Mouse (Mus musculus) ES-E14 (cell line): ENCODE data around the gene Smad1. TPM values are rescaled to one million over a fixed set of nuclear protein-coding genes. Genes with fewer than 3 reads are reported as not detected.

Experiments
- DNase-seq: peaks from one replicate; pipeline ENCODE4 v3.0.0-alpha.2; 2013; ENCODE audit warnings: low read depth, low spot score
- H3K27ac ChIP-seq: 2 replicates; pipeline ENCODE4 v1.5.1; 2012; ENCODE audit warnings: low read depth, mild to moderate bottlenecking, low read length, moderate library complexity, mixed read lengths; ENCODE audit not compliant: poor library complexity, insufficient read depth, severe bottlenecking
- H3K36me3 ChIP-seq: 2 replicates; pipeline ENCODE4 v1.6.1; 2012; ENCODE audit warnings: mild to moderate bottlenecking, low read length, moderate library complexity, mixed read lengths; ENCODE audit not compliant: control insufficient read depth, poor library complexity, insufficient read depth, severe bottlenecking
- H3K4me1 ChIP-seq, 2 experiments: fragments of 150-350 bp in 1 of 2; sonication (generic) in 1 of 2; 2 replicates each; pipeline ENCODE4 v1.6.1; 2012; ENCODE audit warnings: low read length in 2 of 2, mild to moderate bottlenecking in 1 of 2, mixed read lengths in 1 of 2; ENCODE audit not compliant: control insufficient read depth in 2 of 2, insufficient read depth in 2 of 2, poor library complexity in 1 of 2
- H3K4me3 ChIP-seq, 2 experiments: fragments of 150-350 bp in 1 of 2; sonication (generic) in 1 of 2; 2 replicates each; pipeline ENCODE4 v1.5.1; 2012; ENCODE audit warnings: low read length in 2 of 2, low read depth in 1 of 2, mild to moderate bottlenecking in 1 of 2, mixed read lengths in 1 of 2; ENCODE audit not compliant: insufficient read depth in 1 of 2, poor library complexity in 1 of 2, severe bottlenecking in 1 of 2
- H3K9ac ChIP-seq: 2 replicates; pipeline ENCODE4 v1.6.1; 2012; ENCODE audit warnings: low read depth, mild to moderate bottlenecking, low read length, mixed read lengths; ENCODE audit not compliant: poor library complexity, insufficient read depth, severe bottlenecking
- H3K9me3 ChIP-seq: fragments of 150-350 bp; sonication (generic); 2 replicates; pipeline ENCODE4 v1.6.1; 2012; ENCODE audit warnings: low read depth, mild to moderate bottlenecking, low read length; ENCODE audit not compliant: control insufficient read depth, insufficient read depth
- CHD2 ChIP-seq: IDR thresholded peaks from 2 replicates; pipeline ENCODE4 v1.6.1; 2014; ENCODE audit warnings: mild to moderate bottlenecking, low read depth, low read length, inconsistent platforms
- HCFC1 ChIP-seq: IDR thresholded peaks from 2 replicates; pipeline ENCODE4 v1.6.1; 2012; ENCODE audit warnings: low read length, inconsistent platforms, borderline replicate concordance; ENCODE audit not compliant: insufficient read depth
- MAFK ChIP-seq: IDR thresholded peaks from 2 replicates; pipeline ENCODE4 v1.6.1; 2014; ENCODE audit warnings: mild to moderate bottlenecking, low read depth, low read length, inconsistent platforms; ENCODE audit not compliant: insufficient read depth
- ZC3H11A ChIP-seq: IDR thresholded peaks from 2 replicates; pipeline ENCODE4 v1.6.1; 2012; ENCODE audit warnings: low read depth, mild to moderate bottlenecking, inconsistent platforms, low read length, borderline replicate concordance
- ZNF384 ChIP-seq: IDR thresholded peaks from 2 replicates; pipeline ENCODE4 v1.6.1; 2012; ENCODE audit warnings: low read depth, low read length, inconsistent platforms
- in situ Hi-C, 2 experiments: fragments of 600-800 bp; cut with MboI; formaldehyde crosslinking; loops; one replicate each; pipeline ENCODE4 v1.15.1; 2025; ENCODE audit warnings: low sequenced_read_pairs in 2 of 2, inconsistent platforms in 1 of 2; ENCODE audit not compliant: unreplicated experiment in 2 of 2
- total RNA-seq: library from RNA; depleted of rRNA; stranded (reverse); fragments of 300-350 nt; gene quantifications from 2 replicates; pipeline ENCODE4 v1.2.3, GENCODE M21; 2012

Smad1 gene
- total RNA-seq, 1 experiment = 9.4 TPM

GRCm38 (mm10) chr8:79374410-79374809, 24.9 kb downstream of the Smad1 start:
- in situ Hi-C loops = no loop called here
- Histone ChIP-seq H3K36me3 (peaks cover 3% of the 10 kb centered on the region; the same call in 1 of the 2 replicates), H3K4me3 (no peak overlapping the region), H3K9me3 (no peaks in the 10 kb centered on the region), H3K4me1 (no peaks in the 10 kb centered on the region), H3K9ac (no peak overlapping the region), H3K27ac (no peak overlapping the region)
- DNase-seq = no peak
- TF ChIP-seq ZNF384 = no peak
- TF ChIP-seq MAFK = no peak
- TF ChIP-seq CHD2 = no peak
- no peak for TF ChIP-seq HCFC1
- no peak for TF ChIP-seq ZC3H11A

GRCm38 (mm10) chr8:79373563-79373962, 25.8 kb downstream of the Smad1 start:
- in situ Hi-C loops = no loop called here
- Histone ChIP-seq H3K27ac (no peak overlapping the region), H3K9ac (no peak overlapping the region), H3K36me3 (peaks cover 3% of the 10 kb centered on the region; the same call in 1 of the 2 replicates), H3K4me1 (no peaks in the 10 kb centered on the region), H3K4me3 (no peak overlapping the region), H3K9me3 (no peaks in the 10 kb centered on the region)
- DNase-seq = no peak
- TF ChIP-seq ZC3H11A (no peak), HCFC1 (no peak), MAFK (no peak), CHD2 (no peak), ZNF384 (no peak)

GRCm38 (mm10) chr8:79372960-79373359, 26.4 kb downstream of the Smad1 start:
- Histone ChIP-seq H3K36me3 (peaks cover 3% of the 10 kb centered on the region; the same call in 1 of the 2 replicates), H3K27ac (no peak overlapping the region), H3K4me1 (no peaks in the 10 kb centered on the region), H3K9me3 (no peaks in the 10 kb centered on the region), H3K4me3 (no peak overlapping the region), H3K9ac (no peak overlapping the region)
- in situ Hi-C loops = no loop called here
- TF ChIP-seq ZC3H11A (no peak), HCFC1 (no peak), ZNF384 (no peak), CHD2 (no peak)
- DNase-seq = no peak

DNA sequence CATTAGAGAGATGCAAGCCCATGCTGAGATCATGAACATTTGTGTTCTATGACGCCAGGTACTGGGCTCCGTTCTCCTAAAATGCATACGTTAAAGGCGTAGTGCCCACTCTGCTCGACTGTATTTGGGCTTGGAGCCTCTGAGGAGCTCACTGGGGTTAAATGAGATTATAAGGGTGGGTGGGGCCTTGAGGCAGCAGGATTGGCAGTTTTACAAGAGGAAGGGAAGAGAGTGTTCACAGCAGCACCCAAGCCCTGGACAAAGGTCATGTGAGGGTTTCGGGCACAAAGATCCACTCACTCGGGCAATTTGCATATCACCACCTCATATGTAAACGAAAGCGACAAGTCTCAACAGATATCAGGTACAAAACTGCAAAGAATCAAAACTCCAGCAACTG, 26.8 kb downstream of the Smad1 start:
- TF ChIP-seq ZC3H11A (no peak), CHD2 (no peak), HCFC1 (no peak), MAFK (no peak), ZNF384 (no peak)
- no peak for DNase-seq
- Histone ChIP-seq H3K4me1 (no peaks in the 10 kb centered on the region), H3K4me3 (no peak overlapping the region), H3K9ac (no peak overlapping the region), H3K27ac (no peak overlapping the region), H3K9me3 (no peaks in the 10 kb centered on the region), H3K36me3 (peaks cover 3% of the 10 kb centered on the region; the same call in 1 of the 2 replicates)
- in situ Hi-C loops = no loop called here

- no peak overlapping the region for H3K9ac ChIP-seq
- H3K27ac ChIP-seq = no peak overlapping the region
- TF ChIP-seq CHD2 (no peak), HCFC1 (no peak), ZC3H11A (no peak), MAFK (no peak), ZNF384 (no peak)
- peaks cover 3% of the 10 kb centered on the region; the same call in 1 of the 2 replicates for H3K36me3 ChIP-seq
- DNase-seq = no peak
- in situ Hi-C loops = no loop called here
- no peaks in the 10 kb centered on the region for H3K4me1 ChIP-seq
- H3K4me3 ChIP-seq = no peak overlapping the region
- no peaks in the 10 kb centered on the region for H3K9me3 ChIP-seq
Observed at GRCm38 (mm10) chr8:79372084-79372483, 27.2 kb downstream of the Smad1 start.
